Mouse (Mus musculus) common myeloid progenitor, adult 5-6 weeks (primary cell): ENCODE measurements around the gene Gfap. TPM values are rescaled to one million over a fixed set of nuclear protein-coding genes. Genes with fewer than 3 reads are reported as not detected.
A peak's percentile ranks its signal among the peaks of the same experiment; 100 is the strongest.

Experiments used
- ATAC-seq: replicated peaks from 2 replicates; pipeline ENCODE4 v1.8.0; 2016; ENCODE audit warnings: low read depth, mild to moderate bottlenecking, moderate TSS enrichment, inconsistent platforms; ENCODE audit not compliant: poor library complexity, severe bottlenecking
- total RNA-seq: library from RNA; stranded (forward); fragments of 200-1000, 187-1606 nt; gene quantifications from 2 replicates; pipeline ENCODE4 v1.2.3, GENCODE M21; 2017

The Gfap gene
- total RNA-seq, result 0.37 TPM in 1 of 2 replicates, not detected in the other

- ATAC-seq, result peak; percentile 81
These were observed at the start of gene Gfap for GRCm38 (mm10) chr11:102900763-102901162. Gfap (minus strand) TSS chr11:102900912.

- peak; percentile 49; the same call in 1 of the 2 replicates for ATAC-seq
These were observed 47.6 kb upstream of the Gfap start for GRCm38 (mm10) chr11:102948043-102948961.

GRCm38 (mm10) chr11:102946992-102947343, 46.3 kb upstream of the Gfap start:
- ATAC-seq, result no peak

GRCm38 (mm10) chr11:102946265-102946991, 45.7 kb upstream of the Gfap start, which contains the start of gene C1ql1:
C1ql1 (minus strand) TSS chr11:102946688.
- ATAC-seq, result peak; percentile 89

- no peak for ATAC-seq
These were observed 44.9 kb upstream of the Gfap start for GRCm38 (mm10) chr11:102945306-102946264.

- ATAC-seq, result no peak
These were observed 40.5 kb upstream of the Gfap start for GRCm38 (mm10) chr11:102941236-102941635.

- 0 out of 2 replicates have a peak, but pooled peaks have one; percentile 41 for ATAC-seq
These were observed 38.4 kb upstream of the Gfap start for GRCm38 (mm10) chr11:102939024-102939675.

GRCm38 (mm10) chr11:102937529-102938182, 36.9 kb upstream of the Gfap start:
- no peak for ATAC-seq

GRCm38 (mm10) chr11:102936272-102936671, 35.6 kb upstream of the Gfap start:
- ATAC-seq, result no peak

- ATAC-seq, result no peak
These were observed 30.0 kb upstream of the Gfap start for GRCm38 (mm10) chr11:102930672-102931071.

GRCm38 (mm10) chr11:102925351-102925717, 24.6 kb upstream of the Gfap start:
- peak; percentile 68 for ATAC-seq

- peak; percentile 95 for ATAC-seq
These were observed 24.0 kb upstream of the Gfap start, which contains the start of gene Kif18b for GRCm38 (mm10) chr11:102924557-102925350. Kif18b (minus strand) TSS chr11:102925124.

GRCm38 (mm10) chr11:102921491-102921890, 20.8 kb upstream of the Gfap start:
- no peak for ATAC-seq

GRCm38 (mm10) chr11:102918077-102918476, 17.4 kb upstream of the Gfap start:
- ATAC-seq, result no peak

- ATAC-seq, result no peak
These were observed 14.7 kb upstream of the Gfap start for GRCm38 (mm10) chr11:102915380-102915779.

- ATAC-seq, result no peak
These were observed 10.7 kb upstream of the Gfap start for GRCm38 (mm10) chr11:102911376-102911775.

GRCm38 (mm10) chr11:102903654-102904053, 2.9 kb upstream of the Gfap start:
- no peak for ATAC-seq

GRCm38 (mm10) chr11:102902107-102902506, 1.4 kb upstream of the Gfap start:
- no peak for ATAC-seq
